Mouse (Mus musculus): ENCODE measurements at regions not wholly inside any gene's neighbourhood (a gene's known extent, or its start where the extent isn't known, plus 50 kb on each side); places are given as distances from the start of the nearest gene placed in this dataset.
"Not testable (repeated sequence)": the region's sequence is repeated elsewhere in the genome, so short reads cannot be mapped to it uniquely, and the experiment has no call there.

DNA sequence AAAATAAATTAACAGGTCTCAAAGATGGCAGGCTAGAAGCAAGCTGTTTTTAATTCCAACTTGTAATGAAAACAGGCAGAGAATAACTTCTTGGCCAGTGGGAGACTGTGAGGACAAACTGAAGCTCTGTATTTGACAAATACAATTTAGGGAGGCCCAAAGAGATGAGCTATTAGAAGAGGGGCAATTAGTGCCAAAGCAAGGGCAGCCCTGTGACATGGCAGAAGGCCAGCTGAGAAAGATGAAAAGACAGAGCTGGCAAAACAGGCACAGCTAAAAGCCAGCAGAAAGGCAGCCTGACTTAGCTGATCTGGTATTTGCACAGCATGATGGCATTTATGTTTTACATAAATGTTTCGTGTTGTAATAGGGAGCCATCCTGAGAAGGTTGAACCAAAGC, 175.0 kb upstream of the Ngly1 start:
- no peak for DNase-seq (ENCODE audit: low spot score in 2 of 2)

DNA sequence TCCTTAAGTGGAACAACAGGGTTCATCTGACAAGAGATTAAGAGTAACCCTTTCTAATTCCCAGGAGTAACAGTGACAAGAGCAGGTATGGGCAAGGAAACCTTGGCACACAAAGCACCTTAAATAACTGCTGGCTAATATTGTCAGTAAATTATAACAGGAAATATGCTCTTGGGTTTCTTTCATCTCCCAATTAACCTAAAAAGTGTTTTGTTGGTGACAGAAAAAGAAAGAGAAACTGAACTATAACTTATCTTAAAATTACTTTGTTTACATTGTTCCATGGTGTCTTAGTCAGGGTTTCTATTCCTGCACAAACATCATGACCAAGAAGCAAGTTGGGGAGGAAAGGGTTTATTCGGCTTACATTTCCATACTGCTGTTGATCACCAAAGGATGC, 170.0 kb upstream of the Ngly1 start:
- no peak for DNase-seq (ENCODE audit: low spot score in 2 of 2)

DNA sequence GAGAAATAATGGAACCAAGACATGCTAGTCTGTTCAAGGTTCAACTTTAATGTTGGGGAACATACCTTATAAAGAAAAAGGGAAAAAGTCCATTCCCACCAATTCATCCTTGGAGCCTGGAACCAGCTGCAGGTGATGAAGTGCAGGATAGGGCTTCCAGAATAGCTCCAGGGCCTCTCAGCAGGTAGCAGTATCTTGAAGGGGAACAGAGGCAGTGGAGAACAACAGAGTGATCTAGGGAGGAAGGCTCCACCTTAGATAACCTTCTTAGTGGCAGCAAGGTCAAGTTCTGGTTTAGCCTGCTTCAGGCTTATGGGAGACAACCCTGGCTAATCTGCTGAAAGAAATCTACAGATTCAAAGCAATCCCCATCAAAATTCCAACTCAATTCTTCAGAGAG, 161.8 kb upstream of the Ngly1 start:
- not testable (repeated sequence) for DNase-seq (ENCODE audit: low spot score in 2 of 2)

DNA sequence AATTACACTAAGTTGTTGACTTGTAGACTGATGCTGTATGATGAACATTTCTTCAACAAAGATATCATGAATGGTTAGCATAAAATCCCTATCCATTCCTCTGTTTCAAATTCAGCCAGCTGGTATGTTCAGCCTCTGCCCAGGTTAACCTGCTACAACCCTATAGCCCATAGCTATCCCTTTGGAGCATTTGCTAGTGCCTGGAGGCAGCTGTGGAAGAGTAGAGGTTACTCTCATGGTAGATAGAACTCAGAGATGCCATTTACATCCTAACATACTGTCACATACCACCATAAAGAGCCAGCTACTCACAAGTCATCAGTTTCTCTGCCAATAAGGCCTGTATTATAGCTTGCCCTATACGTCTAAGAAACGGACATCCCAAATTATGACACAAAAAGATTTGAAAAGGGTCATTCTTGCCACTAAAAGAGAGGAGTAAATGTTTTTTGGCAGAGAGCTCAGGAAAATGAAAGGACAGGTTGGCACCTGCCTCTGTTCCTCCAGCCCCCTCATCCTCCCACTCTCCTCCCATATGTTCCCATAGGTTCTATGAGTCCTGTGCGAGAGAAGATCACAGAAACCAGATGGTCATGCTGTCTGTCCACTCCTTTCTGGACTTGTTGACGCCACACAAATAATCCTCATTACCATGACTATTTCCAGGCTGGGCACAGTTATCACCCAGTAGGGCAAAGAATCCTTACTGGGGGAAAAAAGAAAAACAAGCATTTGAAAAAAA, 156.5 kb upstream of the Ngly1 start:
- peak; percentile 10 to 16 for DNase-seq (ENCODE audit: low spot score in 2 of 2)

DNA sequence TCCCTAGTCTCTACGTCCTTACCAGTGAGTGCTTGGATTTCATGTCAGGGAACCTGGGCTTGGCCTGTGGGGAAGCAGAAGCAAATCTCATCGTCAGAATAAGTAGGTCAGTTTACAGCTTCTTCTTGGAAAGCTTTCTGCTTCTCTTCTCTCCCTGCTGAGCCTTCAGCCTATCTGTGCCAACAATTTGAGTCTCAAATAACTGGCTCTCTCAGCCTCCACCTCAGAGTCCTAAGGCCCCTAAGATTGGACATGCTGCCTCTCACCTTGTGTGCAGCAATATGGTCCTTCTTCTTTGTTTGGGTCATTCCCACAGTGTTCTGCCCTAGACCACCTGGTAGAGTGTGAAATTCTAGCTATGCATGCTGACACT, 156.0 kb upstream of the Ngly1 start:
- peak; percentile 4 to 15 for DNase-seq (ENCODE audit: low spot score in 2 of 2)

DNA sequence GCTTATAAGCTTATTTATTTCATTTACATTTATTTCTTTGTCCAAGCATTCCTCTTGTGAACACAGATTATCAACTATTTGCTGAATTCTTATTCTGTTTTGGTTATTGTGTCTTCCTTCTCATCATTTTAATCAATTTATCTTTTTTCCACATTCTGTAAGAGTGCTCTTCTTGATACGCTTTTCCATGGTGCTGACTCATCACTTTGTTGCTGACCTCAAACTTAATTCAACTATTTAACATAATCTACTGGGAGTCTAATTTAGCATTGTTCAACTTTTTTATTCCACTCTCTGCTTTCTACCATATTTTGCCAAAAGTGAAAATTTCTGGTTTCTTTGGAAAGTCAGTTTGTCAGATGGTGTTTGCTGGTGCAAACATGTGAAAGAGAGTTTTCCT, 139.7 kb upstream of the Ngly1 start:
- DNase-seq (ENCODE audit: low spot score in 2 of 2) = no peak

DNA sequence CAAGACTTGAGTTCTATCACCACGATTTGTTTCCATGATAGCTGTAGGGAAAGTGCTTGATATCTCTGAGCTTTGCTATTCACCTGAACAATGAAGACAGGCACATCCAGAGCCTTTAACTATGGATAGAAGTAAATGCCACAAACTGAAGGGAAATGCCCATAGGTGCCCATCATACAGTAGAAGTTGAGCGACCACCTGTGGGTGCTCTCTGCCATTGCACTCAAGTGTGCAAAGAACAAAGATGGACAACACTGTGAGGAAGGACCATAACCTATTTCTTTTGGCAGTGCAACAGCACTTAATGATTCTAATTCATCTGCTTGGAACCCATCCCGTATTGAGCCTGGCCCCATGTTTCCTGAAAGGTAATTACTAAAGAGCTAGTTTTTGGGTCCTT, 116.4 kb upstream of the Ngly1 start:
- DNase-seq (ENCODE audit: low spot score in 2 of 2) = no peak

DNA sequence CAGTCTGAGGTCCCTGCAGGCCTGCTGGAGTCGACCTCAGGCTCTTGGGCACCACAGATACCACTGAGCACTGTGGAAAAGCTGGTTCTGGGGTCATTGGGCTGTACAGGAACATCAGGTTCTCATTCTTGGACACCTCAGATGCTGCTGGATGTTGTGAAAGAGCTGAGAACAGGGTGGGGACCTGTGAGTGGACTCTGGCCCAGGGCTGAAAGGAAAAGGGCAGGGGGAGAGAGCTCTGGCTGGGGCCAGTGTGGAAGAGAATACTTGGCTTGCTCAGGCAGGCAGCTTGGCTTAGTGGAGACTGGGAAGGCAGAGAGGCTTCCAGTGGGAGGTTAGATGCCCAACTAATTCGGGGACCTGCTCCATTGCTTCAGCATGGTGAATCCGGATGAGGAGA, 115.7 kb upstream of the Ngly1 start:
- DNase-seq (ENCODE audit: low spot score in 2 of 2) = no peak

DNA sequence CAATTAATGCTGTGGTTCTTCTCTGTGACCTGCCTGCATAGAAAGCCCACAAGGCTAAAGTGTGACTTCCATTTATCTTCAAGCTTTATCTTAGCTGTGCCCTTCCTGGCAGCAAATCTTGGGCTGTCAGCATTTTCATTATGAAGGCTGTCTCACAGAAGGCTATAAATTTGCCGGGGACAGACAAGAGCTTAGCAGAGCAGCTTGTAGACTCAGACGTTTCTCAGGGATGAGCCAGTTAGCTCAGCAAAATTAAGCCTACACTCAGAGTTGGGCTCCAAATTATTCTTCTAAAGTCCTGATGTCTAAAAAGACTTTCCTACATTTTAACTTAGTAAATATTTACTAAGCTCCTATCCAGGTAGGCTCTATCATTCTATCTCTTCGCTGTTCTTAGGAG, 112.9 kb upstream of the Ngly1 start:
- no peak for DNase-seq (ENCODE audit: low spot score in 2 of 2)

DNA sequence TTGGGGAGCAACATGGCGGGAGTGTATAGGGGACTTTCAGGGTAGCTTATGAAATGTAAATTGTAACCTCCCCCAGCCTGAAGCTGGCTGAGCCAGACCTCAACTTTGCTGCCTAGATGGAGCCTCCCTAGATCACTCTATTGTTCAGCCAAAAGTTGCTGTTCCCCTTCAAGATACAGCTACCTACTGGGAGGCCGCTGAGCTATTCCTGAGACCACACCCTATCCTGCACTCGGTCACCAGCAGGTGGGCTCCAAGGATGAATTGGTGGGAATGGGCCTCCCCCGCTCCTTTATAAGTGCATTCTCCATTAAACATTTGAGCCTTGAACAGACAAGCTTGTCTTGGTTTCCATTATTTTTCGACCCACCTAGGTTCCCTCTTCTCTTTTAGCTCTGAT, 104.8 kb upstream of the Ngly1 start:
- no peak for DNase-seq (ENCODE audit: low spot score in 2 of 2)

DNA sequence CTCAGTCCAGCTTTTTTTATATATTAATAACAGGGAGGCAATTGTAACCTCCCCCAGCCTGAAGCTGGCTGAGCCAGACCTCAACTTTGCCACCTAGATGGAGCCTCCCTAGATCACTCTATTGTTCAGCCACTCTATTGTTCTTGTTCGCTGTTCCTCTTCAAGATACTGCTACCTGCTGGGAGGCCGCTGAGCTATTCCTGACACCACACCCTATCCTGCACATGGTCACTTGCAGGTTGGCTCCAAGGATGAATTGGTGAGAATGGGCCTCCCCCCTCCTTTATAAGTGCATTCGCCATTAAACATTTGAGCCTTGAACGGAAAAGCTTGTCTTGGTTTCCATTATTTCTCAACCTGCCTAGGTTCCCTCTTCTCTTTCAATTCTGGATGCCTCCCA, 102.3 kb upstream of the Ngly1 start:
- DNase-seq (ENCODE audit: low spot score in 2 of 2) = no peak

DNA sequence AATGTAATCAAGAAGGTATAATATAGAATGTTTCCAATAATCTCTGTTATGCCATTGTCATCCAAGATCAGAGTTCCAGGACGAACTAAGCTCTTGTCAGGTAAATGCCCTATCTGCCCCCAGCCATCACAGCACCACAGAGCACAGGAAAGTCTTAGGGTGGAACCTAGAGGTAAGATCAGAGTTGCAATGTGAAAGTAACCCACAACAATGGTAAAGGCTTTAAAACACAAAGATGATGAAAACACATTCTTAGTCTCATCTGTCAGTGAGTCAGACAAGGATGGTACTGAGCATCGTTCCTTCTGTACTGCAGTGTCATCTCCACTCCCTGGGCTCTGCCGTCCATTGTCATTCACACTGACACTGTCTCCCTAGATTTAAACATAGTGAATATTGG, 97.3 kb upstream of the Ngly1 start:
- no peak for DNase-seq (ENCODE audit: low spot score in 2 of 2)

DNA sequence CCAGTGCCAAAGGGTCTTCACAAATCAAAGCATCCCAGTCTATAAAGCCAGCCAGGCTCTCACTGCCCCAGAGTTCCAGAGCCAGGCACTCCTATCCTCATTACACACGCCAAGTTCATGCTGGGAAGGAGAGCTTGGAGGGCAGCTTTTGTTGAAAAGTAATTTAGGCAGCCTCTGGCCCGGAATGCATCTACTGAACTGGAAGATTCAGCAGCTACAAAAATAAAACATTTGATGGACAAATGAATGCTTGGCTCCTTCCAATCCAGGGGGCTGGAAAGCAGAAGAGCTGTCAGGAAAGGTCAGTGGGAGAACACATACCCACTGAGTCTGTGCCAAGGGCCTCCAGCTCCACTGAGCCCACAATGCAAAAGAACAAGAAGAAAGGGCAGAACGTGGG, 96.4 kb upstream of the Ngly1 start:
- DNase-seq (ENCODE audit: low spot score in 2 of 2) = peak in 1 of 2 experiments; percentile 1

DNA sequence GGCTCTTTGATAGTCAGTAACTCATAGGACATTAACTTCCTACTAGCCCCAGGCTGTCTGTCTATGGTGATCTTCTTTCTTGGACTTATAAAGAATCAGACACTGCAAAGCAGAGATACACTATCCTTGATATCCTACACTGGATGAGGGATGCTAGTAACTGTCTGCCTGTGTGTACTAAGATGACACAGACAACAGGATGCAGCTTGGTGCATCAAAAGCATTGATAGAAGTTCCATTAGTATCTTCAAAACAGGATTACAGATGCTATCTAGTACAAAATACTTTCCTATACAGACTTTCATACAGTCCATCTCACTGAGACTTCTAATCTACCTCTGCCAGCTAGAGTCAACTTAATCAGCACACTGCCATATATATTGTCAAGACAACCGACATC, 94.0 kb upstream of the Ngly1 start:
- DNase-seq (ENCODE audit: low spot score in 2 of 2) = no peak

DNA sequence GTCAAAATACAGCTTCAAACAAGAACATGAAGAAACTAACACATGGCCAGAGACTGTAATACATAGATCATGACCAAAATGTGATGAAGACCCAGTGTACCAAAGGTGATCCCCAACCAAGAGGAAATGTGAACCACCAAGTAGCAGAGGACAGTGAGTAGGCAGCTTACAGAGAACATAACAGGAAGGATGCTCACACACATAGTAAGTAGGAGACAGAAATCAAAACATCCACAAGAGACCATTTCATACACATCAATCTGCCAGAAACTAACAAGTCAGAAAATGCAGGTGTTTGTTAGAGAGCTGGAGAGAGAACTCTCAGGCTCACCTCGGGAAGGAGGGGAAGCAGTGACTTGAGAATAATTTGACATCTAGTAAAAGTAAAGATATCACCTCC, 78.9 kb upstream of the Ngly1 start:
- no peak for DNase-seq (ENCODE audit: low spot score in 2 of 2)

DNA sequence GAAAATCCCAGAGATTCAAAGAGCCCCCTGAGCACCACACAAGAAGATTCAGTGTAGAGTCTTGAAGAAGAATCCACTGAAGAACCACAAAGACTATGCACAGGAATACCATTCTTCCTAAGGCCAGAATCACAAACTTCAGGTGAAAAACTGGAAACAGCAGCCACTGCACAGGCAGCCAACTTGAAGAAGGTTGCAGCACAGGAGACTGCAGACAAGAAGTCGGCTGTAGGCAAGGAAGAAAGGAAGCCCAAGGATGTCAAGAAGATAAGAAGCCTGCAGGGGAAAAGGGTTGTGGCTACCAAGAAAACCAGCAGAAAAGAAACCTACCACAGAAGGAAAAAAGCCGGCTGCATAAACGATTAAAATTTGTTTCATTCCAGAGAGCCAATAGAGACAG, 76.8 kb upstream of the Ngly1 start:
- no peak for DNase-seq (ENCODE audit: low spot score in 2 of 2)

DNA sequence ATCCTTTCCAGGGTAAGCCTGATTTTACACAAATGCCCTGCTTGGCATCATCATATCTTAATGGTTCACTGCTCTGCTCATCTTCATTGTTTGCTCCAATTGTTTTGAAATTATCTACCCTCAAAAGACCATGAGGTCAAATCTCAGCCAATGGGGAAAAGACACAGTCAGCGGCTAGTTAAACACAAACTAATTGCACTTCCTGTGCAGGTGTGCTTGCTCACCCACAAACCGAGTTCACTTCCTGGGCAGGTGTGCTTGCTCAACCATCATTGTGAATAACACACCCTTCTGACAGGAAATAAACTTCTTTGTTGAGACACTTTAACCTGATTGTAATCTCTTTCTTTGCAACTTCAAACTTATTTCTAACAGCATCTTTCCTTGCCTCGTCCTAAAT, 75.8 kb upstream of the Ngly1 start:
- DNase-seq (ENCODE audit: low spot score in 2 of 2) = no peak

DNA sequence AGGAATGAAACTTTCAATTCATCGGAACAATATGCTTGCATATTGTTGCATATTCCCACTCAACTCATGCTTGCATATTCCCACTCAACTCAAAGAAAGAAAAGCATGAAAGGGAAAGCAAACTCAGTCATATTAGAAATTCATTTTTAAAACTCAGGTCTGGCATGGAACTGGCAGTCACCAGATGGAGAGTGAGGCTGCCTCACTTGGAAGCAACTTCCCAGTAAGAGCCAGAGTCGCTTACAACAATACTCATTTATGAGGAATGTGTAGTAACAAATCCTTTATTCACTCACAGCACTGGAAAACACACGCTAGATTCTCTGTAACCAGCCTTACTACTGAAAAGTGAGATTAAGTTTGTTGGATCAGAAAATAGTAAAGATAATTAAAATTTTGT, 70.9 kb upstream of the Ngly1 start:
- no peak for DNase-seq (ENCODE audit: low spot score in 2 of 2)

DNA sequence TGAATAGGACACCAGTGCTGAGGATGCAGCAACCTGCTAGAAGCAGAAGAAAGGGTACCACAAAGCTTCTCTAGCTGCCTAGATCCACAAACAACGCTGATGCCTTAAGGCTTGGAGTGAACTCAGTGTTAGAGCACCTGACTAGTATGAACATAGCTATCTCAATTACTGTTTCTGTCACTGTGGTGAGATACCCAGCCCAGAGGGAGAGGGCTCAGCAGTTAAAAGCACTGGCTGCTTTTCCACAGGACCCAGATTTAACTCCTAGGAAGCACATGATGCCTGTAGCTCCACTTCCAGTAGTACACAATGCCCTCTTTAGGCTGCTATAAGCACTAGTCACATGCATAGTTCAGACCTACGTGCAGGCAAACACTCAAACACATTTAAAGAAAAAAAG, 67.3 kb upstream of the Ngly1 start:
- no peak for DNase-seq (ENCODE audit: low spot score in 2 of 2)

DNA sequence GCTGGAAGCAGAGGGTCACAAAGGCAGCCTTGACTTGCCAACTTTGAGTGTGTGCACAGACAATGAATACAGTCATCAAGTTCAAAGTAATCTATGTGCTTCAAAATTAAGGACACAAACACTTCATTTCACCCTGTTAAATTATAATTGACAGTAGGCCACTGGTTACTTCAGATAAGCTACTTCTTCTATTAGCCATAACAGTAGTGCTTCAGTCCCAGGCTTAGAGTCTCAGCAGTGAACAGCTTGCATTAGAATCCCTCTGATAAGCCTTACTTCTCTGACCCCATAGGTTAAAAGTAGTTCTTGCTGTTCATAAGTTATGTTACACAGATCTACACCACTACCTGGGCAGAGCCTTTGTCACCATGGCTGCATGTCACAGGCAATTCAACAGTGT, 63.8 kb upstream of the Ngly1 start:
- no peak for DNase-seq (ENCODE audit: low spot score in 2 of 2)

Data from left cerebral cortex, adult 9 months (tissue).